Mouse (Mus musculus) monocyte, adult 5-6 weeks (primary cell): ENCODE measurements around the gene Tgfbi. TPM values are rescaled to one million over a fixed set of nuclear protein-coding genes. Genes with fewer than 3 reads are reported as not detected.

Source experiments
- ATAC-seq: fragments of 153-309, 156-312 bp; replicated peaks from 2 replicates; pipeline ENCODE4 v1.8.0; 2017; ENCODE audit warnings: mild to moderate bottlenecking; ENCODE audit not compliant: low TSS enrichment, insufficient number of reproducible peaks, severe bottlenecking, poor library complexity, low FRiP score
- total RNA-seq: library from RNA; stranded (forward); fragments of 200-1000, 200-491, 200-594 nt; gene quantifications from 3 replicates; pipeline ENCODE4 v1.2.3, GENCODE M21; 2017

The Tgfbi gene
- total RNA-seq, 1 experiment from 2014 or later = 152 TPM

GRCm38 (mm10) chr13:56677731-56678130 lies 68.4 kb downstream of the Tgfbi start:
- ATAC-seq = no peak

- no peak for ATAC-seq
These were observed 69.0 kb downstream of the Tgfbi start for GRCm38 (mm10) chr13:56678188-56678787.

GRCm38 (mm10) chr13:56678826-56679504 lies 69.6 kb downstream of the Tgfbi start:
- ATAC-seq = no peak

GRCm38 (mm10) chr13:56681924-56682323 lies 72.6 kb downstream of the Tgfbi start:
- ATAC-seq = no peak

GRCm38 (mm10) chr13:56682326-56682725 lies 73.0 kb downstream of the Tgfbi start:
- ATAC-seq = no peak

DNA sequence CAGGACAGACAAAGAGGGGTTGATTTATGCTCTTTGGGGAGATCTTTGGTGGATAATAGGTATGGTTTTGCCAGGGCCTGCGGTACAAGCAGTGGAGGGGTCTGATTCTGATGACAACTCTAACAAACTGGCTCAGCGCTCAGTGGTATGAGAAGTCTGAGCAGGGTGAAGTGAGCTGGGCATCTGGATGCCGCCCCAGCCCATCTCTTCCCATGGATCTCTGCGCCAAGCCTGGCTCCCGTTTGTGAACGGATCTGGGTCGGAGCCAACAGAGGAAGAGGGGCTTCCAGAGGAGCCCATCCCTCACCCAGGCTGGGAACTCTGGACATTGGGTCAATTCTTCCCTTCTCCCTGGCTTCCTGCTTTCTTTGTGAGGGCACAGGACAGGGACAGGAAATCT lies 74.0 kb downstream of the Tgfbi start:
- ATAC-seq = no peak

Other genes starting within 250 kb of the Tgfbi start
- gene Gm3045, start 182.9 kb upstream of the Tgfbi start, total RNA-seq = not detected in 3 replicates
- gene Slc25a48, start 171.2 kb upstream of the Tgfbi start, total RNA-seq = not detected in 3 replicates
- gene Il9, start 127.3 kb upstream of the Tgfbi start, total RNA-seq = not detected in 3 replicates
- 0.57 TPM in 1 of 3 replicates, not detected in the others for gene Fbxl21, start 87.1 kb upstream of the Tgfbi start, total RNA-seq
- not detected in 3 replicates for gene Lect2, start 61.0 kb upstream of the Tgfbi start, total RNA-seq
- gene Smad5, start 93.5 kb downstream of the Tgfbi start, total RNA-seq = 19.5 to 20.2 TPM (median 19.5 TPM) in 3 replicates
- gene Gm45623, start 144.3 kb downstream of the Tgfbi start, total RNA-seq = not detected in 3 replicates